Mouse (Mus musculus) embryo, embryonic 11 days (tissue): ENCODE measurements at regions not wholly inside any gene's neighbourhood (a gene's known extent, or its start where the extent isn't known, plus 50 kb on each side); places are given as distances from the start of the nearest gene placed in this dataset.

ENCODE experiments used
- DNase-seq: peaks from one replicate; pipeline ENCODE4 v3.0.0-alpha.2; 2015

DNA sequence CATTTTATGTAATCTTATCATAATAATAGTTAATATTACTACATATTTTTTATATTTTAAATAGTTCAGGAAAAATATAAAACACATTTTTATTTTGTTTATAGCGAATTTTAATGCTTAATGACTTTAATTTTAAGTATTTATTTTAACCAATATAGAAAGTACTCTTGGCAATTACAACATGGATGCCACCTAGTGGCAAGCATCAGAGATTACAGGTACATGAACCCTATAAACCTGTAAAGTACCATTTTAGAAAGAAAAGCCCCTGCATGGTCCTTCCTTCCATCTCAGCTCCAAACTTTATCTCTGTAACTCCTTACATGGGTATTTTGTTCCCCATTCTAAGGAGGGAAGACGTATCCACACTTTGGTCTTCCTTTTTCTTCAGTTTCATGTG, 4328.9 kb upstream of the Gm7489 start:
- DNase-seq, result peak; percentile 8

DNA sequence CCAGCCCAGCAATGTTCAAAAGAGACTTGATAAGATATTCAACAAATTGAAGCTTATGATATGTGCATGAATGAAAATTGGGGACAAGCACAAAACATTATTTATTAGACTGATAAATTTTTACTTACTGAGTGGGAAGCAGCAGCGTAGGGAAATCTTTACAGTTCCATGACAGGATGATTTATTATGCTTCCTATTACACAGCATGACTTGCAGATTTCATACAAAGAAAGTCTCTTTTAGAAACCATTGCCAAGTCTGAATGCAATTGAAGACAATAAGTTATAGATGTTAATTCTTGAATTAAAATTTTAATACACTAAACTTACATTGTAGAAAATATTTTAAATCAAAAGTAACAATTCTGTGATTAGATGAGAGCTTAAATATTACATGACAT, 4324.3 kb upstream of the Gm7489 start:
- DNase-seq, result no peak

DNA sequence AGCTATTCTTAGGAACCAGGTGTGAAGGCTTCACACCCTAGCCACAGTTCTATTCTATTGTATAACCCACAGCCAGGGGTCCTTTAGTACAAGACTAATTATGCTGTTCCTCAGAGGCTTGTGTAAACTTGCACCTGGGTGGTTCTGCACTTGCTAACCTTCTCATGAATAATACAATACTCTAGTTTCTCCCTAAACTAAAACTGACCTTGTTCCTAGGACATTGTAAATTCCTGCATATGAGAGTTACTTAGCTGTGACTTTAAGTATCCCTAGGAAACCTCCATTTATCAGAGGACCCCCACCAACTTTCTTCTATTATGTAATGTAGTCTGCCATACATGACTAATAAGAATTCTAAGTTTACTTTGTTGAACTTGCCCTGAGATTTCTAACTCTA, 4295.9 kb upstream of the Gm7489 start:
- no peak for DNase-seq

DNA sequence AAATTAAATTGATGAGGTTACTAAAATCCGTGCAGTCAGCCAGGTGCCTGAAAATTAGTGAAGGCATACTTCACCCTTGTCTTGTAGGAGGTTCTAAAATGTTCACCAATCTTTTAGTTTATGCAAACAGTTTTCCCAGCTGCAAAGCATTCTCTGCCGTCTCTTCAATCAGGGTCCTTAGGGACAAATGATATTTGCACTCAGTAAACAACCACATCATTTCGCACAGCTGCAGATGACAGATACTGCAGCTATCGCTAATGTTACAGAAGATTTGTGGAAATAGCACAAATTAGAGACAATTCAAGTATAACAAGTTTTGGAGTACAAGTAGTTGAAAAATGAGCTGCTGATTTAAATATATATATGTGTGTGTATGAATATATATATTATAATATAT, 4270.8 kb upstream of the Gm7489 start:
- no peak for DNase-seq

DNA sequence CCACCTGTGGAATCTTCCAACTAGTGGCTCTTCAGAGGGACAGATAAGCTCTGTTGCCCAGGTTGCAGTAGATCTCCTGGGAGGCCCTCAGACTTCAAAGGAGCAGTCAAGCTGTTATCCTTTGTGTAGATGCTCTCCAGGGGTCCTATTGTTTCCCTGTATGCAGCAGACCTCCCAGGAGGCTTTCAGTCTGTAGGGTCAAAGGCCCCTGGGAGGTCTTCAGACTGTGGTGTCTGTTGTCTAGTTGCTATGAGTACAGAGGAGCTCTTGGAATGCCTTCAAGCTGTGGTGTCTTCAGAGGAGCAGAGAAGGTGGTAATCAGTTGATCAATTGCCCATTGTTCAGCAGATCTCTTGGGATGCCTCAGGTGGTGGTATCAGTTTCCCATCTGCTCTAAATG, 4237.3 kb upstream of the Gm7489 start:
- DNase-seq, result no peak

DNA sequence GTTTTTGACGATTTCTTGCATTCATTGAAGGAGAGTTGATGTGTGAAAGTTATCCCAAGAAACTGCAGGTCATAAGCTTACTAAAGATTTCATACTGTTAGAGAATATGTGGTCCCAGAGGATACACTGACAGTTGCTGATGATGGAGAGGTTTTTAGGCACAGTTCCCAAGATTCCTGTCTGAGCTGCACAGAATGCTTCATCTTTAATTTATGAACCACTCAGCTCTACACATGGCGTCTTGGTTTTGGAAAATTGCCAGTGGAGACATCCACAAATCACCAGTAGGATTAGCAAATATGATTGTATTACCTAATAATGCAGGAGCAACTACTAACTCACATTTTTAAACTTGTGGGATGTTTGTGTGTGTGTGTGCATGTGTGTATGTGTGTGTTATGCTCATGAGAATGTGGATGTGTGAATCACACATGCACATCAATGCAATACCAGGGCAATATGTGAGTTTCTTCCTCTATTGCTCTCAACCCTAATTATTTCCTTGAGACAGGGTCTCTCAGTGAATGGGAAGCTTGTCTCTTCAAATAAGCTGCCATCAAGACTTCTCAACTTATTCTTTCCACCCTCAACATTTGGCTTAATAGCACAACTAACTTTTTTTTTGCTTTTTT, 4234.0 kb upstream of the Gm7489 start:
- no peak for DNase-seq

DNA sequence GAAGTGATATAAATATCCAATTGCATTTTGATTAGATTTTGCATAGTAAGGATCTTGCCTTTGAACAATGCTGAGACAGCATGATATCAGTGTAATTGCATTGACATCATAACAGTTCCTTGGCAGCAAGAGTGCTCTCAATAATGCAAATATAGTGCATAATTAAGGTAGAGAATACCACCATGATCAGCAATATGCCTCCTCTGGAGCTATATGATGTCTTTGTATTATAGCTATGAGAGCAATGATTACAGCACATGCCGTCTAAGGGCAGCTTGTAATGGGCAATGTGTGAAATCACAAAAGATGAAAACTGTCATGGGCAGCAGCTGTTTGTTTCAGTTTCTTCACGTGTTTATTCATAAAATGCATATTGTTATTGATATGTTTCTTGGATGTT, 4231.0 kb upstream of the Gm7489 start:
- no peak for DNase-seq

DNA sequence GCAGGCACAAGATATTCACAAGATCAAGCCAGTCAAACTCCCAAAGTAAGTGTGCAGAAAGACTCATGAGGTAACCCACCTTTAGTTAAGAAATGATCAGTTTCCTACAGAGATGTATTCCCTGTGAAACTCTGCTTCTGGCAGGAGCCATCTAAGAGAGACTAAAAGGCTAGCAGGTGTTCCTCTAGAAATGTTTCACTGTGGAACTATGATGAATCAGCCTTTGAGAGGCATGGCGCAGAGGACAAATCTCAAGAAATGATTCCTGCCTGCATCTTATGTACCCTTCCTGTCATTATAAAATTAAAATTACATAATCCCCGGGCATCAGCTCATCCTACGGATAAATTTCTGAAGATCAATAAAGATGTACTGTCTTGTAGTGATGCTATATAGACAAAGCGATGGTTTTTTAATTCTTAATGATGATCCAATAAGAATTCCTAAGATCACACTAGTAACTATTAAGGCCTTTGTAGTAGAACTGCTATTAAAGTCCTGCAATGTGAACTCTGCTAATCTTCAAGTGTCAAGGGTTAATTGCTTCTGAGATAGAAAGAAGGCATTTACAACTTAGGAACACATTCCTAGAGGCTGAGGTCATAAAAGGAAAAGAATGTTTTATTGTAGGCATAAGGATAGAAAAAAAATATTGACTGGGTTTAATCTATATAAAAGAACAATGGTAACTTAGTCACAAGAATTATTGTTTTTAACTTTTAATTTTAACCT, 4219.7 kb upstream of the Gm7489 start:
- DNase-seq, result no peak
